Mouse (Mus musculus): ENCODE data around the gene Vmn1r85. TPM values are rescaled to one million over a fixed set of nuclear protein-coding genes. Genes with fewer than 3 reads are reported as not detected.
A peak's percentile ranks its signal among the peaks of the same experiment; 100 is the strongest.
"Not testable (repeated sequence)": the region's sequence is repeated elsewhere in the genome, so short reads cannot be mapped to it uniquely, and the experiment has no call there.

Gene Vmn1r85
- 0.05 TPM in 1 of 2 replicates, not detected in the other for polyA plus RNA-seq (2014; fragmentation: Nextera tagmentation; extraction: Ambion mirVana)

GRCm38 (mm10) chr7:13095073-13095472, at the start of gene Vmn1r85:
Gene Vmn1r85, minus strand, starts transcription at chr7:13095173.
- no peaks in the 10 kb centered on the region for H3K36me3 ChIP-seq (ENCODE audit: control insufficient read depth, insufficient read depth, low read length)
- H3K4me1 ChIP-seq (replicated peaks; ENCODE audit: control insufficient read depth, insufficient read depth, low read length) = no peaks in the 10 kb centered on the region
- no peak within 1 kb of the TSS for H3K27ac ChIP-seq (ENCODE audit: low read depth, low read length)
- no peak within 1 kb of the TSS for H3K4me3 ChIP-seq (ENCODE audit: low read depth, low read length)
- no peaks in the 10 kb centered on the region for H3K9me3 ChIP-seq (ENCODE audit: control insufficient read depth, low read length)
- DNase-seq (ENCODE audit: low spot score) (no peak), ATAC-seq (ENCODE audit: low FRiP score) (no peak)
- H3K9ac ChIP-seq (ENCODE audit: low read depth, low read length) = no peak within 1 kb of the TSS
- no peaks in the 10 kb centered on the region for H3K27me3 ChIP-seq (ENCODE audit: control insufficient read depth, insufficient read depth, low read length)
- no peak within 1 kb of the TSS for H3K4me2 ChIP-seq (replicated peaks; ENCODE audit: low read depth, low read length)
- WGBS = 64% methylated on average over 3 of the region's 3 CpGs

- 86% methylated on average over 1 of the region's 1 CpGs for WGBS
Observed at GRCm38 (mm10) chr7:13140057-13140456, 45.1 kb upstream of the Vmn1r85 start, which contains the start of gene Vmn1r87. Gene Vmn1r87, minus strand, starts transcription at chr7:13140157.

GRCm38 (mm10) chr7:13137340-13137739, 42.4 kb upstream of the Vmn1r85 start:
- DNase-seq (ENCODE audit: low spot score) = no peak
- no peak overlapping the region for H3K27ac ChIP-seq (ENCODE audit: low read depth, low read length)
- H3K27me3 ChIP-seq (ENCODE audit: control insufficient read depth, insufficient read depth, low read length) = no peaks in the 10 kb centered on the region

More at GRCm38 (mm10) chr7:13140057-13140456, 45.1 kb upstream of the Vmn1r85 start, which contains the start of gene Vmn1r87:
- H3K27me3 ChIP-seq (ENCODE audit: control insufficient read depth, insufficient read depth, low read length) = no peaks in the 10 kb centered on the region
- H3K36me3 ChIP-seq (ENCODE audit: control insufficient read depth, insufficient read depth, low read length) = no peaks in the 10 kb centered on the region
- no peak within 1 kb of the TSS for H3K27ac ChIP-seq (ENCODE audit: low read depth, low read length)
- H3K4me3 ChIP-seq (ENCODE audit: low read depth, low read length) = no peak within 1 kb of the TSS
- no peaks in the 10 kb centered on the region for H3K4me1 ChIP-seq (replicated peaks; ENCODE audit: control insufficient read depth, insufficient read depth, low read length)
- DNase-seq (ENCODE audit: low spot score) (no peak), ATAC-seq (ENCODE audit: low FRiP score) (no peak)
- no peak within 1 kb of the TSS for H3K9ac ChIP-seq (ENCODE audit: low read depth, low read length)
- H3K9me3 ChIP-seq (ENCODE audit: control insufficient read depth, low read length) = no peaks in the 10 kb centered on the region
- no peak within 1 kb of the TSS for H3K4me2 ChIP-seq (replicated peaks; ENCODE audit: low read depth, low read length)

DNA sequence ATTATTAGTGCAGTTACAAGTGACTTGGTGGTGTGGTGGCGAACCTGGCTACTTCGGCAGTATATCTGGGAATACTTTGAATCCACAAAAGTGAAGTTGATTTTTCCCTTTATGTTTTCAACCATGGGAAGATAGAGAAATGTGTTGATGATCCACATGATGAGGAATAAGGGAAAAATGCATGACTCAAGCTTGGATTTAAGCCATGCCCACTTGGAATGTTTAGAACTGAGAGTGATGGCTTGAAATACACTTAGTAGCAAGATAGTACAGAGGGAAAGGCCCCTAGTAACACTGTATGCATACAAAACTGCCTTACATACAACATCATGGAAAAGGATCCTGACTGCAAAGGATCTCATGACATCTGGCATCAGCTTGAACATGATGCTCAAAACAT, 36.9 kb upstream of the Vmn1r85 start:
- Histone ChIP-seq H3K27ac (ENCODE audit: low read depth, low read length) (no peak overlapping the region), H3K36me3 (ENCODE audit: control insufficient read depth, insufficient read depth, low read length) (no peaks in the 10 kb centered on the region), H3K9ac (ENCODE audit: low read depth, low read length) (no peak overlapping the region), H3K9me3 (ENCODE audit: control insufficient read depth, low read length) (no peaks in the 10 kb centered on the region), H3K27me3 (ENCODE audit: control insufficient read depth, insufficient read depth, low read length) (no peaks in the 10 kb centered on the region), H3K4me2 (replicated peaks; ENCODE audit: low read depth, low read length) (no peak overlapping the region), H3K4me1 (replicated peaks; ENCODE audit: control insufficient read depth, insufficient read depth, low read length) (no peaks in the 10 kb centered on the region), H3K4me3 (ENCODE audit: low read depth, low read length) (no peak overlapping the region)
- WGBS = 88% methylated on average over 2 of the region's 2 CpGs
- ATAC-seq (ENCODE audit: low FRiP score) (no peak), DNase-seq (ENCODE audit: low spot score) (no peak)

More at GRCm38 (mm10) chr7:13137340-13137739, 42.4 kb upstream of the Vmn1r85 start:
- no peak overlapping the region for H3K4me2 ChIP-seq (replicated peaks; ENCODE audit: low read depth, low read length)
- no peaks in the 10 kb centered on the region for H3K36me3 ChIP-seq (ENCODE audit: control insufficient read depth, insufficient read depth, low read length)
- no peak for ATAC-seq (ENCODE audit: low FRiP score)
- H3K9me3 ChIP-seq (ENCODE audit: control insufficient read depth, low read length) = no peaks in the 10 kb centered on the region
- no peak overlapping the region for H3K9ac ChIP-seq (ENCODE audit: low read depth, low read length)
- no peak overlapping the region for H3K4me3 ChIP-seq (ENCODE audit: low read depth, low read length)
- no peaks in the 10 kb centered on the region for H3K4me1 ChIP-seq (replicated peaks; ENCODE audit: control insufficient read depth, insufficient read depth, low read length)

DNA sequence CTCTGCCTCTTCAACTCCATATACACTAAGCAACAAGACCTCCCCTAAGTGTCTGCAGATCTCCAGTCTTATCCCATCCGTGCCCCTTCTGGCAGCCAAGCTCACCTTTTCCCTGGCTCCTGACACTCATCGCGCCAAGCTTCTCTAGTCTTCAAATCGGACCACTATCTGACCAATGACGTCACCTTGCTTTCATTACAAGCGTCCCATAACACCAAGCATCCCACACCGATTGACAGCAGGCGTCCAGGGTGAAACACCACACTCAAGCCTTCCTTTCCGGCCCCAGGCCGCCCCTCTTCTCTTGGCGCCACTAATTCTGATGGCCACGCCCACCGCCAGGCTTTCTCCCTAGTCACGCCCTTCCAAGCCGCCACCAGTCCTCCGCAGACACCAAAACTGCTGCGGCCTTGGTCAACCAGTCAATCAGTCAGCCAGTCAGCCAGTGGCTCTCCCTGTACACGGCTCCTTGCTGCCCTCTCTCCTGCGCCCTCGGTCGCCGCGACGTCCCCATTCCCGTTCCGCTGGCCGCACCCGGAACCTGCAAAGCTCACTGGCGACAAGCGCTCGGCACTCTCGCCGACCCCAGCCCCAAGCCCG, 28.7 kb upstream of the Vmn1r85 start:
- 3% methylated on average over 12 of the region's 34 CpGs for WGBS
- H3K9ac ChIP-seq (ENCODE audit: low read depth, low read length); H3K36me3 ChIP-seq (ENCODE audit: control insufficient read depth, insufficient read depth, low read length); H3K27ac ChIP-seq (ENCODE audit: low read depth, low read length); H3K9me3 ChIP-seq (ENCODE audit: control insufficient read depth, low read length); H3K27me3 ChIP-seq (ENCODE audit: control insufficient read depth, insufficient read depth, low read length); H3K4me1 ChIP-seq (replicated peaks; ENCODE audit: control insufficient read depth, insufficient read depth, low read length): not testable (repeated sequence)
- DNase-seq (ENCODE audit: low spot score) (peak; percentile 0), ATAC-seq (ENCODE audit: low FRiP score) (peak; percentile 95)
- H3K4me3 ChIP-seq (ENCODE audit: low read depth, low read length) = peak overlapping the region; percentile 19
- peak overlapping the region; percentile 31 for H3K4me2 ChIP-seq (replicated peaks; ENCODE audit: low read depth, low read length)

GRCm38 (mm10) chr7:13119817-13120216, 24.8 kb upstream of the Vmn1r85 start, which contains the start of gene Vmn1r86:
Gene Vmn1r86, minus strand, starts transcription at chr7:13119917.
- Histone ChIP-seq H3K36me3 (ENCODE audit: control insufficient read depth, insufficient read depth, low read length) (no peaks in the 10 kb centered on the region), H3K27ac (ENCODE audit: low read depth, low read length) (no peak within 1 kb of the TSS), H3K27me3 (ENCODE audit: control insufficient read depth, insufficient read depth, low read length) (no peaks in the 10 kb centered on the region), H3K9ac (ENCODE audit: low read depth, low read length) (no peak within 1 kb of the TSS), H3K9me3 (ENCODE audit: control insufficient read depth, low read length) (no peaks in the 10 kb centered on the region), H3K4me1 (replicated peaks; ENCODE audit: control insufficient read depth, insufficient read depth, low read length) (no peaks in the 10 kb centered on the region), H3K4me3 (ENCODE audit: low read depth, low read length) (no peak within 1 kb of the TSS), H3K4me2 (replicated peaks; ENCODE audit: low read depth, low read length) (no peak within 1 kb of the TSS)
- DNase-seq (ENCODE audit: low spot score) (no peak), ATAC-seq (ENCODE audit: low FRiP score) (no peak)

- no peaks in the 10 kb centered on the region for H3K4me1 ChIP-seq (replicated peaks; ENCODE audit: control insufficient read depth, insufficient read depth, low read length)
- DNase-seq (ENCODE audit: low spot score) = no peak
- no peak for ATAC-seq (ENCODE audit: low FRiP score)
- H3K9me3 ChIP-seq (ENCODE audit: control insufficient read depth, low read length) = no peaks in the 10 kb centered on the region
- no peak overlapping the region for H3K4me2 ChIP-seq (replicated peaks; ENCODE audit: low read depth, low read length)
- H3K27me3 ChIP-seq (ENCODE audit: control insufficient read depth, insufficient read depth, low read length) = no peaks in the 10 kb centered on the region
- H3K27ac ChIP-seq (ENCODE audit: low read depth, low read length) = no peak overlapping the region
- H3K4me3 ChIP-seq (ENCODE audit: low read depth, low read length) = no peak overlapping the region
- H3K9ac ChIP-seq (ENCODE audit: low read depth, low read length) = no peak overlapping the region
- 56% methylated on average over 5 of the region's 5 CpGs for WGBS
- no peaks in the 10 kb centered on the region for H3K36me3 ChIP-seq (ENCODE audit: control insufficient read depth, insufficient read depth, low read length)
Observed at GRCm38 (mm10) chr7:13072293-13072692, 22.7 kb downstream of the Vmn1r85 start.

- H3K4me1 ChIP-seq (replicated peaks; ENCODE audit: control insufficient read depth, insufficient read depth, low read length); H3K9me3 ChIP-seq (ENCODE audit: control insufficient read depth, low read length); H3K27me3 ChIP-seq (ENCODE audit: control insufficient read depth, insufficient read depth, low read length); H3K4me3 ChIP-seq (ENCODE audit: low read depth, low read length); H3K36me3 ChIP-seq (ENCODE audit: control insufficient read depth, insufficient read depth, low read length); H3K27ac ChIP-seq (ENCODE audit: low read depth, low read length); H3K9ac ChIP-seq (ENCODE audit: low read depth, low read length); H3K4me2 ChIP-seq (replicated peaks; ENCODE audit: low read depth, low read length): not testable (repeated sequence)
- 24% methylated on average over 1 of the region's 2 CpGs for WGBS
- DNase-seq (ENCODE audit: low spot score) (peak; percentile 17), ATAC-seq (ENCODE audit: low FRiP score) (0 out of 2 replicates have a peak, but pooled peaks have one; percentile 19)
Observed at GRCm38 (mm10) chr7:13063399-13063798, 31.6 kb downstream of the Vmn1r85 start.

GRCm38 (mm10) chr7:13059536-13059935, 35.4 kb downstream of the Vmn1r85 start:
- Histone ChIP-seq H3K27me3 (ENCODE audit: control insufficient read depth, insufficient read depth, low read length) (no peaks in the 10 kb centered on the region), H3K27ac (ENCODE audit: low read depth, low read length) (no peak overlapping the region), H3K9me3 (ENCODE audit: control insufficient read depth, low read length) (no peaks in the 10 kb centered on the region), H3K4me3 (ENCODE audit: low read depth, low read length) (no peak overlapping the region), H3K4me2 (replicated peaks; ENCODE audit: low read depth, low read length) (no peak overlapping the region), H3K4me1 (replicated peaks; ENCODE audit: control insufficient read depth, insufficient read depth, low read length) (no peaks in the 10 kb centered on the region), H3K9ac (ENCODE audit: low read depth, low read length) (no peak overlapping the region), H3K36me3 (ENCODE audit: control insufficient read depth, insufficient read depth, low read length) (no peaks in the 10 kb centered on the region)
- 86% methylated on average over 9 of the region's 9 CpGs for WGBS
- DNase-seq (ENCODE audit: low spot score) (no peak), ATAC-seq (ENCODE audit: low FRiP score) (no peak)

Data from hindbrain, embryonic 11.5 days (tissue).